Mouse (Mus musculus) kidney, embryonic 14.5 days (tissue): ENCODE results near the gene Pllp. TPM values are rescaled to one million over a fixed set of nuclear protein-coding genes. Genes with fewer than 3 reads are reported as not detected.

ENCODE experiments used
- ATAC-seq: fragments of 200-750 bp; cut with Nextera tagmentation; 2 replicates; pipeline ENCODE4 v1.8.0; 2017; ENCODE audit warnings: moderate number of reproducible peaks, mild to moderate bottlenecking, moderate TSS enrichment, moderate library complexity; ENCODE audit not compliant: low FRiP score, low TSS enrichment
- H3K27ac ChIP-seq: fragments of 300-500 bp; sonication (generic); 2 replicates; pipeline ENCODE4 v1.5.1; 2014; ENCODE audit warnings: low read depth, mild to moderate bottlenecking, low read length, moderate library complexity, mixed read lengths
- H3K27me3 ChIP-seq: fragments of 300-500 bp; sonication (generic); 2 replicates; pipeline ENCODE4 v1.6.1; 2014; ENCODE audit warnings: mild to moderate bottlenecking, low read length; ENCODE audit not compliant: control insufficient read depth, insufficient read depth
- H3K36me3 ChIP-seq: fragments of 300-500 bp; sonication (generic); 2 replicates; pipeline ENCODE4 v1.6.1; 2014; ENCODE audit warnings: low read length, mixed read lengths; ENCODE audit not compliant: control insufficient read depth, insufficient read depth
- H3K4me1 ChIP-seq: fragments of 300-500 bp; sonication (generic); 2 replicates; pipeline ENCODE4 v1.6.1; 2014; ENCODE audit warnings: low read length, mixed read lengths; ENCODE audit not compliant: control insufficient read depth, insufficient read depth
- H3K4me2 ChIP-seq: fragments of 300-500 bp; sonication (generic); replicated peaks from 2 replicates; pipeline ENCODE4 v1.6.1; 2014; ENCODE audit warnings: low read depth, mild to moderate bottlenecking, low read length
- H3K4me3 ChIP-seq: fragments of 300-500 bp; sonication (generic); 2 replicates; pipeline ENCODE4 v1.5.1; 2014; ENCODE audit warnings: mild to moderate bottlenecking, low read length
- H3K9ac ChIP-seq: fragments of 300-500 bp; sonication (generic); 2 replicates; pipeline ENCODE4 v1.6.1; 2014; ENCODE audit warnings: low read depth, mild to moderate bottlenecking, low read length, moderate library complexity
- H3K9me3 ChIP-seq: fragments of 300-500 bp; sonication (generic); 2 replicates; pipeline ENCODE4 v1.6.1; 2016; ENCODE audit warnings: low read length; ENCODE audit not compliant: control insufficient read depth
- WGBS: fragments of 180-500 bp; shearing (Covaris S2); extraction: QIAGEN DNeasy Blood & Tissue Kit; methylation state at CpG from one replicate; pipeline ENCODE4 v1.1.7; 2014; 5-methylcytosine and 5-hydroxymethylcytosine counted together
- polyA plus RNA-seq: library from polyadenylated mRNA; unstranded; fragments of >200 nt; fragmentation: Nextera tagmentation; extraction: Ambion mirVana; gene quantifications from 2 replicates; pipeline ENCODE4 v1.2.1, GENCODE M21; 2014

The Pllp gene
- polyA plus RNA-seq, 1 experiment from 2014 or later = 19.3 TPM

GRCm38 (mm10) chr8:94696566-94696965 lies 488 bp upstream of the Pllp start:
- Histone ChIP-seq H3K27ac (no peak overlapping the region), H3K9ac (no peak overlapping the region), H3K4me3 (peak overlapping the region; percentile 48; the same call in 1 of the 2 replicates), H3K4me2 (peak overlapping the region; percentile 80), H3K4me1 (peaks cover 5% of the 10 kb centered on the region; the same call in 1 of the 2 replicates), H3K9me3 (no peaks in the 10 kb centered on the region), H3K27me3 (peaks cover 49% of the 10 kb centered on the region), H3K36me3 (no peaks in the 10 kb centered on the region)
- ATAC-seq = no peak
- 53% methylated on average over 3 of the region's 3 CpGs for WGBS

GRCm38 (mm10) chr8:94695341-94695993 lies 611 bp downstream of the Pllp start:
- no peak overlapping the region for H3K27ac ChIP-seq
- no peaks in the 10 kb centered on the region for H3K36me3 ChIP-seq
- peak; percentile 63 for ATAC-seq
- H3K27me3 ChIP-seq = peaks cover 49% of the 10 kb centered on the region
- H3K9me3 ChIP-seq = no peaks in the 10 kb centered on the region
- H3K4me3 ChIP-seq = peak overlapping the region; percentile 48
- under 1% methylated on average over 31 of the region's 31 CpGs for WGBS
- H3K4me2 ChIP-seq = peak overlapping the region; percentile 80
- H3K4me1 ChIP-seq = peaks cover 5% of the 10 kb centered on the region; the same call in 1 of the 2 replicates
- peak overlapping the region; percentile 42; the same call in 1 of the 2 replicates for H3K9ac ChIP-seq

GRCm38 (mm10) chr8:94694701-94695100 lies 1.4 kb downstream of the Pllp start:
- Histone ChIP-seq H3K9me3 (no peaks in the 10 kb centered on the region), H3K27me3 (peaks cover 49% of the 10 kb centered on the region), H3K9ac (no peak overlapping the region), H3K4me1 (peaks cover 5% of the 10 kb centered on the region; the same call in 1 of the 2 replicates), H3K36me3 (no peaks in the 10 kb centered on the region), H3K4me2 (peak overlapping the region; percentile 80; the same call in 1 of the 2 replicates), H3K4me3 (peak overlapping the region; percentile 48), H3K27ac (no peak overlapping the region)
- WGBS = 2% methylated on average over 6 of the region's 6 CpGs
- ATAC-seq = no peak

DNA sequence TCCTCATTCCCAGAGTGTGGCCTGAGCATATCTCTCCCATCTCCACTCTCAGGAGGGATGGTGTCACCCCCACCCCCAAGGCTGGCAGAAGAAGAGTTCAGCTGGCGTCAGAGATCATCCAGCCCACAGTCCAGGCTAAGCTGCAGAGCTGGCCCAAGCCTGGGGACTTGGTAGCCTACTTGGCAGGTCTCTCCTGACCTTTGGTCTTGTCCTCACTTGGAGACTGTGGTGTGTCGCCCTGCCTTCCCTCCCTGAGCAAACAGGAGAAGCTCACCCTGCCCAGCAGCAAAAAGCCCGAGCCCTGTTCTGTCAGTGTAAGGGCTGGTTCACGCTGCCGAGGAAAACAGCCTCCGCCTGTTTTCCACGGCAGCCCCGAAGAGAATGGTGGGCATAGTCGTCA lies 10.1 kb downstream of the Pllp start:
- Histone ChIP-seq H3K4me3 (no peak overlapping the region), H3K9ac (no peak overlapping the region), H3K4me2 (no peak overlapping the region), H3K36me3 (no peaks in the 10 kb centered on the region), H3K4me1 (0 out of 2 replicates have a peak, but pooled peaks cover 9% of the 10 kb centered on the region), H3K27ac (no peak overlapping the region), H3K9me3 (no peaks in the 10 kb centered on the region), H3K27me3 (no peaks in the 10 kb centered on the region)
- ATAC-seq = no peak
- WGBS = 78% methylated on average over 9 of the region's 9 CpGs

- no peak overlapping the region for H3K4me2 ChIP-seq
- H3K4me3 ChIP-seq = no peak overlapping the region
- H3K36me3 ChIP-seq = no peaks in the 10 kb centered on the region
- no peak overlapping the region for H3K27ac ChIP-seq
- 0 out of 2 replicates have a peak, but pooled peaks cover 9% of the 10 kb centered on the region for H3K4me1 ChIP-seq
- no peak for ATAC-seq
- WGBS = 72% methylated on average over 4 of the region's 4 CpGs
- H3K9me3 ChIP-seq = no peaks in the 10 kb centered on the region
- no peak overlapping the region for H3K9ac ChIP-seq
- no peaks in the 10 kb centered on the region for H3K27me3 ChIP-seq
Observed at GRCm38 (mm10) chr8:94684287-94684686, 11.8 kb downstream of the Pllp start.

DNA sequence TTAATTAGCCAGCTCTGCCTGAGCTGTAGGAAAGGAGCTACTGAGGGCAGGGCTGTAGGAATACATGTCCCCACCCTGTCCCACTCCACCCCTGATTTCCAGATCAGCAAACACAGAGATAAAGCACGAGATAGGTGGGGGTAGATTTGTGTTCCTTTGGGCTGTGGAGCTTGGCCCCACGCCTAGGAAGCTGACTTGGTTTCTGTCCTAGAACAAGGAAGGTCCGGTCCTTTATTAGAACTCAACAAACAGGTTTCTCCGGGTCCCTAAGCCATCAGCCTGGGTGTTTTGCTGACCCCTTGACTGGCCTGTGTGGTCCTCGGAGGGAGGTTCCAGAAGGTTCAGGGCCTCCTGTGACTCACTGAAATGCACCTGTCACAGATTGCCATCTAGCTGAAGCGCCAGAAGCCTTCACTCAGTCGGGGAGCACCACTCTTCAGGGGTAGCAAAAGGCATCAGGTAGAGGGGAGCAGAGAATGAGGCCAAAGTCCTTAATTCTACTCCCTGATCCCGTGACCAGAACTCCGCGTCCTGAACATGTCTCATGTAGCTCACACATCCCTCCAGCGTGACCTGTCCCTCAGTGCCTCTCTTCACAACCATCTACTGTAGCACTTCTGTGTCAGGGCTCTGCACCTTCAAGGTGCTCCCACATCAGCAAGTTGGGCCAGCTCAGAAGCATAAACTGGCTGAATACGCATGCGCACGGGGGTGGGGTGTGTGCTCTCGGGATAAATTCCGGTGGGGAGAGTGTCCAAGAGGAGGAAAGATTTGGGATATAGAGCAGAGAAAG lies 13.2 kb downstream of the Pllp start:
- ATAC-seq = 0 out of 2 replicates have a peak, but pooled peaks have one; percentile 26
- WGBS = 80% methylated on average over 16 of the region's 16 CpGs
- Histone ChIP-seq H3K36me3 (no peaks in the 10 kb centered on the region), H3K4me3 (no peak overlapping the region), H3K9me3 (no peaks in the 10 kb centered on the region), H3K27ac (peak overlapping the region; percentile 47; the same call in 1 of the 2 replicates), H3K4me2 (no peak overlapping the region), H3K27me3 (no peaks in the 10 kb centered on the region), H3K9ac (no peak overlapping the region), H3K4me1 (0 out of 2 replicates have a peak, but pooled peaks cover 9% of the 10 kb centered on the region)

DNA sequence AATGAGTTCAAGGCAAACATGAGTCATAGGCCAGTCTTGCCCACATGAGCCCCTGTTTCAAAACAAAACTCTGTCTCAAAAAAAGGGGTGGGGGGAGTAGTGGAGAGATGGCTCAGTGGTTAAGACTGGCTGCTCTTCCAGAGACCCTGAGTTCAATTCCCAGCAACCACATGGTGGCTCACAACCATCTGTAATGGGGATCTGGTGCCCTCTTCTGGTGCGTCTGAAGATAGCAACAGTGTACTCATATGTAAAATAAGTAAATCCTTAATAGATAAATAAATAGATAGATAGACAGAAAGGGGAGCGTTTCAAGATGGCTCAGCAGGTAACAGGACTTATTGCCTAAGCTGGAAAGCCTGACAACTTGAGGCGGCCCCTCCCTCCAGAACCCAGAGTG lies 15.7 kb downstream of the Pllp start:
- no peak overlapping the region for H3K27ac ChIP-seq
- H3K4me3 ChIP-seq = no peak overlapping the region
- H3K27me3 ChIP-seq = no peaks in the 10 kb centered on the region
- no peaks in the 10 kb centered on the region for H3K9me3 ChIP-seq
- no peak for ATAC-seq
- no peaks in the 10 kb centered on the region for H3K36me3 ChIP-seq
- H3K4me1 ChIP-seq = 0 out of 2 replicates have a peak, but pooled peaks cover 9% of the 10 kb centered on the region
- no peak overlapping the region for H3K9ac ChIP-seq
- no peak overlapping the region for H3K4me2 ChIP-seq
- WGBS = 84% methylated on average over 3 of the region's 3 CpGs

DNA sequence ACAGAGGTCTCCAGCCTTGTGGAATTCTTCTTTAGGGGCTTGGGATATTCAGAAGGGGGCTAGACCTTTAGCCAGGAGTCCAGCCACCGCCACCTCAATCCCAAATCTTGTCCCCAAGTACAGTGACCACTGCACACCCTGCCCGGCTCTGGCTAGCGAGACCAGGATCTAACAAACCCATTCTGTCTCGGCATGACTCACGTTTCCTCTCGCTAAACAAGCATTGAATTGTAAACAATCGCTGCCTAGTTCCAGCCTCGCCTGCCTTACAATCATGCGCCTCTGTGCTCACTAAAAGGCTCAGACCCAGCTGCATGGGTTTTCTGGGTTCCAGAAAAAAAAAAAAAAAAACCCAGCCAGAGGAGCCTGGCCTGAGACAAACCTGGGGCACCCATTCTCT lies 17.5 kb downstream of the Pllp start:
- no peaks in the 10 kb centered on the region for H3K27me3 ChIP-seq
- 0 out of 2 replicates have a peak overlapping the region, but pooled peaks have one; percentile 37 for H3K27ac ChIP-seq
- H3K36me3 ChIP-seq = peaks cover 13% of the 10 kb centered on the region
- H3K4me3 ChIP-seq = no peak overlapping the region
- H3K9ac ChIP-seq = 0 out of 2 replicates have a peak overlapping the region, but pooled peaks have one; percentile 18
- 52% methylated on average over 9 of the region's 9 CpGs for WGBS
- no peak overlapping the region for H3K4me2 ChIP-seq
- ATAC-seq = no peak
- no peaks in the 10 kb centered on the region for H3K9me3 ChIP-seq
- H3K4me1 ChIP-seq = 0 out of 2 replicates have a peak, but pooled peaks cover 6% of the 10 kb centered on the region

GRCm38 (mm10) chr8:94675923-94676322 lies 20.2 kb downstream of the Pllp start:
- Histone ChIP-seq H3K4me3 (no peak overlapping the region), H3K9ac (no peak overlapping the region), H3K27me3 (no peaks in the 10 kb centered on the region), H3K4me2 (no peak overlapping the region), H3K27ac (no peak overlapping the region), H3K4me1 (no peaks in the 10 kb centered on the region), H3K36me3 (peaks cover 40% of the 10 kb centered on the region), H3K9me3 (no peaks in the 10 kb centered on the region)
- WGBS = 93% methylated on average over 6 of the region's 6 CpGs
- no peak for ATAC-seq
